Mouse (Mus musculus) retina, postnatal 1 day (tissue): ENCODE results near the gene Fkbp6.

ENCODE experiments used
- DNase-seq: peaks from one replicate; pipeline ENCODE4 v3.0.0-alpha.2; 2012

Fkbp6 gene

DNA sequence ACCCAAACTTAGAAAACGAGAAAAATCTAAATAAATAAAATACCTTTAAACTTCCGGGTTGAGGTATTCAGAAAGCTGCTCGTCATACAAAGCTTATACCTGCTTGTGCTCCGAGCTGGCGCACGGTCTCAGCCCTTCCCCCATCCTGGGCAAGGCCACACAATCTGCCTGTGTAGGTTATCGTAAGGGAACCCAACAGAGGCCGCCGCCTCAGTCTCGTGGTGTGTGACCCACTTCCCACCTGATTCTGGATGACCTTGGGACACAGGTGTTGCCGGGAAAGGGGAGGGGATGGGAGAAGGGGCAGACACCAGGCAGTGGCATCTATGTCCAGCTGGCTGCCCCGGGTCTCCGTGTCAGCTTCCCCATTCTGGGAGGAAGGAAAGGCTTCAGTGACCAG lies 1.8 kb upstream of the Fkbp6 start:
- DNase-seq = no peak

GRCm38 (mm10) chr5:135347511-135348011 lies 2.3 kb downstream of the Fkbp6 start:
- no peak for DNase-seq

GRCm38 (mm10) chr5:135346430-135346829 lies 3.4 kb downstream of the Fkbp6 start:
- peak; percentile 30 for DNase-seq

DNA sequence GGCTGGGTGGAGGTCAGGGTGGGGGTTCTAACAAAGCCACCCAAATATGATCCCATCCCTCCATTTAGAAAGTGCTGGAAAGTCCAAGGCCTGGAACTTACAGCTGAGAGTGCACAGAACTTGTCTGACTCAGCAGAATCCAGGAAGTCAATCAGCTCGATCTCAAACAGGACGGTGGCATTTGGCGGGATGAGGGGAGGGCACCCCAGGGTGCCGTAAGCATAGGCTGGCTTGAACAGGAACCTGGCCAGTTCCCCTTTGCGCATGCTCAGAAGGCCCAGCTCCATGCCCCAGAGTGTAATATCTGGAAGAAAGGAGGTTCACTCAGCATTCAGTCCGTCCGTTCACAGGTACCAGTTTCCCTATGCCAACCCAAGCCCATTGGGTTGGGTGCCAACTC lies 3.9 kb downstream of the Fkbp6 start:
- no peak for DNase-seq

- no peak for DNase-seq
These were observed 12.3 kb downstream of the Fkbp6 start for GRCm38 (mm10) chr5:135337575-135337974.

GRCm38 (mm10) chr5:135331161-135331560 lies 18.7 kb downstream of the Fkbp6 start:
- DNase-seq = no peak

DNA sequence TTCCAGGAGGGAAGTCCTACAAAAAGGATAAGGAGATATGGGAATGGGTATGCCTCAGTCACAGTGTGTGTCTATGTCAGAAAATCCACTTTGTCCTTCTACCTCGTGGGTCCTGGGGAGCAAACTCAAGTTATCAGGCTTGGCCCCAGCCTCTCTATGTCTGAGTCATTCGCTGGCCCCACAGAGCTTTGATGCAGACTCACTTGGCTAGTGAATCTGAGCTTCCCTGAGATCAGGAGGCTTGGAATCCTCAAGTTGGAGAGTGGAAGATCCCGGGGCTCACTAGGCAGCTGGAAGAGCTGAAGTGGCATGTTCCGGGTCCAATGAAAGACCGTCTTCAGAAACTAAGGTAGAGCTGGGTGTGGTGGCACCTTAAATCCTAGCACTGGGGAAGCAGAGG lies 19.6 kb downstream of the Fkbp6 start:
- DNase-seq = no peak

- DNase-seq = no peak
These were observed 20.4 kb downstream of the Fkbp6 start for GRCm38 (mm10) chr5:135329471-135329870.

GRCm38 (mm10) chr5:135326121-135326659 lies 23.7 kb downstream of the Fkbp6 start:
- no peak for DNase-seq

- no peak for DNase-seq
These were observed 27.6 kb downstream of the Fkbp6 start for GRCm38 (mm10) chr5:135322197-135322596.

DNA sequence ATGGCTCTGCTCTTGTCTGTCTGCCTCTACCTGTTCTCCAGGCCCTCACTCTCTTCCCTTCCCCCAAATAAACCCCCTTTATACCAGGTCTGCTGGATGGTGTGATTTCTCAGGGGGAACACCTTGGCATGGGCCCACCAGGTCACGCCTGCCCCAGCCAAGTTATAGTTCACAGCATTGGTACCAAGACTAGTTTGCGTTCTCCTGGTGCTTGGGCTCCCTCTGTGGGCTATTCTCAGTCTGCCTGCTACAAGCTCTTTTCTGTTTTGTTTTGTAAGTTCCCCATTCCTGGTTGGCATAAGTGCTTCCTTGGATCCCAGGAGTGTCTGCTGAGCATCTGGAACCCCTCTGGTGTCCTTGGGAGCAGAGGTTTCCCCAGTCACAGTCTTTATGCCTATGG lies 30.0 kb downstream of the Fkbp6 start:
- DNase-seq = no peak

DNA sequence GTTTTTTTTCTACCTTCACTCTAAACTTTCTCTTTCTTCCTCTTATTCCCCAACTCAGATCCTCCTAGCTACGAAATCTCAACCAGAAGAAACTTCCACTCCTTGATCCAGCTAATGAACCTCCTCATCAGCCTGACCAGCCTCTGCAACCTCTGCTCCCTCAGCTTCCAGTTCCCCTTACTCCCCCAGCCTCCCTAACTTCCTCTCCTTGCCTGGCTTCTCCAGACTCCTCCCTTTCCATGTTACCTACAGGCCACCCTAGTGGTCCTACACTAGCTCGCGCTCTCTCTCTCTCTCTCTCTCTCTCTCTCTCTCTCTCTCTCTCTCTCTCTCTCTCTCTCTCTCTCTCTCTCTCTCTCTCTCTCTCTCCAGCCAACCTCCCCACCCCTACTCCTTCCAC lies 33.7 kb downstream of the Fkbp6 start:
- DNase-seq = no peak

GRCm38 (mm10) chr5:135306321-135306965 lies 43.4 kb downstream of the Fkbp6 start:
- no peak for DNase-seq

DNA sequence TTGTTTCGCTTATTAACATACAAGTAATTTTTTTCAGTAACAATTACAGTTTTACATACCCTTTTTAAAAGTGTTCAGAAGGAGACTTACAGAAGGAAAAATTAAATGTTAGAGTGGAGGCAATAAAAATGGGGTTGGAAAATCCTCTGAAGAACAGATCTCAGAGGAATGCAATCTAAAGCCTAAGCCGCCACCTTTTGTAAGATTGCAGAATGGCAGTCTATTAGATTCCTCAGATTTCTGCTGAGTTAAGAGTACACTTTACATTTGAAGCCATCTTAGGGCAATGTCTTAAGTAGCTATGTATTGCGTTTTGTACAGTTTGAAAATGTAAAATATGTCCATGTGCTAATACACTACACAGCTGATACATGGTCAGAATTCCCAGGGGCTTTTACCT lies 47.4 kb downstream of the Fkbp6 start:
- no peak for DNase-seq

DNA sequence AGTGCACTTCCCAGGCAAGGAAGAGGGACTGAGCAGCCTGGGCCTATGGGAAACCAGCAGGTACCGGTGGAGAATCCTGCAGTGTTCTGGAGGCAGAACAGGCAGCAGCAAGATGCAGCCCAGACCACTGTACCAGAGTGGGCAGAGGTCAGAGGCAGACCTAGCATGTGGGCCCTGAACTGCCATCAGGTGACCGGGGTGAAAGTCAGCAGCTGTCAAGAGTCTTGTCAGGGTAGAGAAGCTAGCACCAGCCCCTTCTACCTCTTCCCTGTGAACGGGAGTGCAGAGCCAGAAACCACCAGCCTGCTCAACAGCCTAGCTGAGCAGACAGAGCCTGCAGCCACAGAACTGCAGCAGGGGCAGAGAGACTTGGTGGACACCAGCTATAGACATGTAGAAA lies 47.9 kb downstream of the Fkbp6 start:
- no peak for DNase-seq

DNA sequence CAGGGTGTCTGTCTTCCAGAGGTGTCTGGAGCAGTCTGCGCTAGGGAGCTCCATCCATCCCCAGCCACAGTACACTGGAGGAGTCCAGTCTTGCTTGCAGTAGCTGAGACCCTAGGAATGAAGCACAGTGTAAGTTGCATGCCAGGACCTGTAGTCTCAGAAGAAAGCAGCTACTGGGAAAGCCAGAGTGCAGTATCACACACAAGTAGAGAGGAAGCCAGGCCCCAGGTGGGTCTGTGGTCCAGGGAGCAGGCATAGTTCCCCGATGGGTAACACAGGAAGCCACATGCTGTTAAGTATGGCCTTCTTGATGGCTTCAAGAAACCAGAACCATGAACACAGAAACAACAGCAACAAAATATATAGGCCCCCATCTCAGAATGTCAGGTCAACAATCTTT lies 57.8 kb downstream of the Fkbp6 start:
- DNase-seq = no peak

DNA sequence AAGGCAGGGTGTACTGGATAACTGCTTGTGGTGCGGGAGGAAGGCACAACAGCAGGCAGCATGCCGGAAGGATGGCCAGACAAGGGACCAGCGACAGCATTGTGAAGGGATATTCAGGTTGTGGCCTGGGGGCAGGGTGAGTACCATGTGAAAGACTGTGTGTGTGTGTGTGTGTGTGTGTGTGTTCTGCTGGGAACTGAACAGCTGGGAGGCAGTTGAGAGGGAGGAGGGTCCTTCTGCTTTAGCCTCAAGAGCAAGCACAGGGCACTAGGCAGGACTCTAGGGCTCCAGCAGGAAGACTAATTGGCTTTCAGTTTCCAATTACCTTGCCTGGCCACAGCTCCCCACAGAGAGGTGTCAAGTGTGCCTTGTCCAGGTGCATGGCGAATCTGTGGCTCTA lies 58.7 kb downstream of the Fkbp6 start:
- DNase-seq = peak; percentile 68

DNA sequence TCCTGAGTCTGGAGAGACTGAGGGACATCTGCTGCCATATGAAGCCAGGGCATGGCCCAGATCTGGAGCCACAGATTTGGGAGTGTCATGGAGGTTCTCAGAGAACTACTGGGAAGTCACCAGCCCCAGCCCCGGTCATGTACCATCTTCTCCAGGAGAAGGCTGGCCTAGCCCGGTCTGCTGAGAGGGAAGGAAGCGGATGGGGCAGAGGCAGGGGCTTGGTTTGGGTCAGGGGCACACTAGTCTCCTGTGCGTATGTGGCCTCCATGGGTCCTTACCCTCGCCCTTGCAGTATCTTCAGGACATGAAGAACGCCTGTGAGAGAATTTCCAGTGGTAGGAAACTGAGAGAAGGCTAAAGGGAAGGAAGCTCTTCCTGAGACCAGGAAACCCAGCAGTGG lies 59.1 kb downstream of the Fkbp6 start:
- DNase-seq = no peak

DNA sequence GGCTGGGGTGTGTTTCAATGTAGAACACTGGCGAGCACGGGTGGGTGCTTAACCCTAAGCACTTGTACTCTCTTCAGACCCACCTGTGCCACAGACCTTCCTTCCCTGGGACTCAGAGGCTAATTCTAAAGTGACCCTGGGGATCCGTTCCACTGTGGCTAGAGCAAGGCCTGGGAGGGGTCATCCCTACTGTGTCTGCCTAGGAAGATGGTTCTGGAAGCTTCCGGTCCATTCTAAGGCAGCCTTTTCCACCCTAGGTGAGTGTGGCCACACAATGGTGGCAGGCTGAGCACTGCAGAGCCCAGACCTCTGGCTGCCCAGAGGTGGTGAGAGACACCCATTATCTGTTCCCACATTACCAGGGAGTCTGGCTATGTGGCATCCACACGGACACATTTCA lies 62.9 kb downstream of the Fkbp6 start:
- DNase-seq = no peak

DNA sequence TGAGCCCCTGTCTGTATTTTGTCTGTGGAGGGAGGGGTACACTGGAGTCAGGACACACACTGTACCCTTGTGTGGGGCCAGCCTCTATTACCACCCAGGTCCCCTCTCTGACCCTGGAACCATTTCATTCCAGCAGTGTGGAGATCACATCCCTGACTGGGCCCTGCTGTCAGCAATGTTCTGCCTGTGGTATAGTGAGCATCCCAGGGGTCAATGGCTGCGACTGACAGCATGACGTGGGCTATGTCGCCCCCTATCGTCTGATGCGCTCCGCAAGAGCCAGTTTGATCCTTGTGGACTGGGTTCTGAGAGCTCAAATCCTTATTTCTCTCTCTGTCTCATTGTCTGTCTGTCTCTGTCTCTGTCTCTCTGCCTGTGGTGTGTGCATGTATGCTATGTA lies 63.7 kb downstream of the Fkbp6 start:
- DNase-seq = peak; percentile 86

GRCm38 (mm10) chr5:135285211-135285610 lies 64.6 kb downstream of the Fkbp6 start:
- DNase-seq = no peak

DNA sequence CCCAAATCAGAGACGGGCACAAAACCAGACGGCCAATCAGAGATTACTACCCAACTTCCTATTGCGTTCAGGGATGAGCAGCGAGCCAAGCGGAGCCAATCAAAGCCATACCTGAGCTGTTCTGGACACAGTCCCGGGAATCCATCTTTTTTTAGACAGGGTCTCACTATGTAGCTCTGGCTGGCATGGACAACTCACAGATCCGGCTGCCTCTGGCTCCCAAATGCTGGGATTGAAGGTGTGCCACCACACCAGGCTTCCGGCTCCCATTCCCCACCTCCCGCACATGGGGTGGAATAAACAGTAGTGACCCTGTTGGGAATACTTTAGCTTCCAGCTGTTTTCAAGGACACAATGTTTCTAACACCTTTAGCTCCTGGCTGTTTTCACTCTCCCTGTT lies 69.6 kb downstream of the Fkbp6 start:
- no peak for DNase-seq

DNA sequence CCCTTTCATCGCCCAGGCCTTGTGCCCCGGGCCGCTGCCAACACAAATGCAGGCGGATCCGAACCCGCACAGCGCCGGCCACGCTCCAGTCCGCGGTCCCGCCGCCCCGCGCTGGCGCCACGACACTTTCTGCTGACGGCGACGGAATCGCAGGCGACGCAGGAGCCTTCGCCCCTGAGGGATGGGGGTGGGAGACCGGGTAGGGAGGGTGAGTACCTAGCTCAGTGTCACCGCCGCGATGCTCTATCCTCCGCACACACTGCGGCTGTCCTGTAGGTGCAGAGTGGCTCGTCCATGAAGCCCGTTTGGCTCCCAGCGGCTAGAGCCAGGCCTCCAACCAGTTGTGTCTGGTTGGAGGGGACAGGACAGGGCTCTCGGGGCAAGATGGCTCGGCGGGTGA lies 73.2 kb downstream of the Fkbp6 start:
- peak; percentile 52 for DNase-seq

DNA sequence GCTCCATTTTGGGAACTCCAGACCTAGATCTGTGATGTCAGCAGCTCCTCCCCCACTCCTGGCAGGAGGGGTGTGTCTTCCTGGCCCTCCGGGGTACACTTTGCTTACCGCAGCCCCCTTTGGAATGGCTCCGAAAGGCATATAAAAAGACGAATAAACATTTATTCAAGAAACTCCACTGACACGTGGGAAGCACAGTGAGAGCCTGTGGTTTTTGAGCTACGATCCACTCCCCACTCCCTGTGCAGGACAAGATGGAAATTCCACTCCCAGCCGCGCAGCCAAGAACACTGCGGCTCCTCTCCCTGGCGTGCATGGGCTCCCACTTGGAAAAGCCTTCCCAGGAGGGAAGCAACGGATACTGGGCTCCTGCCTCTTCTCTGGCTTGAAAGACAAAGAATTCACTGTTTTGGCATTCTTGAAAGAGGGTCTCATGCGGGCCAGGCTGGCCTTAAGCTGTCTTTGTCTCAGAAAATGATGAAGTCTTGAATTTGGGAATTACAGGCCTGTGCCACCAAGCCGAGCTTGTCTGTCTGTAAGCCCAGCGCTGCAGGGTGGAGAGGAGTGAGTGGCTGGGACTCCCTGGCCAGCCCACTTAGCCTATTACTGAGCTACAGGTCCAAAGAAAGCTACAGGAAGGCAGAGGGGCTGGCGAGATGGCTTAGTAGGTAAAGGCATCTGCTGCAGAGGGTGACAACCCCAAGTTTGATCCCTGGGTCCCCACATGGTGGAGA lies 75.0 kb downstream of the Fkbp6 start:
- peak; percentile 34 for DNase-seq
